Mouse (Mus musculus) megakaryocyte, embryonic 14.5 days (primary cell): Measurements from ENCODE around the gene Lypd4. TPM values are rescaled to one million over a fixed set of nuclear protein-coding genes. Genes with fewer than 3 reads are reported as not detected.

Source experiments
- H3K27me3 ChIP-seq: replicated peaks from 2 replicates; pipeline ENCODE3; 2012; ENCODE audit warnings: inconsistent platforms
- H3K36me3 ChIP-seq: replicated peaks from 2 replicates; pipeline ENCODE3; 2012; ENCODE audit warnings: low read length, inconsistent platforms, mixed read lengths
- H3K4me1 ChIP-seq: 2 replicates; pipeline ENCODE4 v1.6.1; 2012; ENCODE audit warnings: inconsistent platforms
- H3K4me3 ChIP-seq: replicated peaks from 2 replicates; pipeline ENCODE3; 2012; ENCODE audit warnings: moderate library complexity, mild to moderate bottlenecking, inconsistent platforms
- H3K9me3 ChIP-seq: 2 replicates; pipeline ENCODE4 v1.6.1; 2012; ENCODE audit warnings: inconsistent platforms
- FLI1 ChIP-seq: IDR thresholded peaks from 2 replicates; pipeline ENCODE4 v1.6.1; 2012; ENCODE audit warnings: low read length, inconsistent platforms, mixed read lengths
- GATA1 ChIP-seq: IDR thresholded peaks from 3 replicates; pipeline ENCODE4 v1.6.1; 2012; ENCODE audit warnings: mixed read lengths, low read length, inconsistent platforms, borderline replicate concordance
- polyA plus RNA-seq: library from polyadenylated mRNA; stranded (reverse); fragments of >175 nt; gene quantifications from 2 replicates; pipeline ENCODE4 v1.2.3, GENCODE M21; 2012; ENCODE audit warnings: low replicate concordance; ENCODE audit not compliant: insufficient read depth

Gene Lypd4
- polyA plus RNA-seq, 1 experiment: not detected

GRCm38 (mm10) chr7:24827181-24827580, 42.6 kb downstream of the Lypd4 start:
- TF ChIP-seq GATA1: no peak
- no peak for TF ChIP-seq FLI1
- H3K4me3 ChIP-seq: no peak overlapping the region
- H3K27me3 ChIP-seq: peaks cover 16% of the 10 kb centered on the region
- H3K36me3 ChIP-seq: no peaks in the 10 kb centered on the region
- peaks cover 51% of the 10 kb centered on the region for H3K4me1 ChIP-seq
- H3K9me3 ChIP-seq: peaks cover 12% of the 10 kb centered on the region

- Histone ChIP-seq H3K36me3 (no peaks in the 10 kb centered on the region), H3K27me3 (peaks cover 28% of the 10 kb centered on the region), H3K4me1 (peaks cover 59% of the 10 kb centered on the region), H3K4me3 (peak overlapping the region; percentile 59), H3K9me3 (0 out of 2 replicates have a peak, but pooled peaks cover 4% of the 10 kb centered on the region)
- no peak for TF ChIP-seq GATA1
- TF ChIP-seq FLI1: 0 out of 2 replicates have a peak, but pooled peaks have one; percentile 9
These were observed 45.3 kb downstream of the Lypd4 start for GRCm38 (mm10) chr7:24824452-24824851.

DNA sequence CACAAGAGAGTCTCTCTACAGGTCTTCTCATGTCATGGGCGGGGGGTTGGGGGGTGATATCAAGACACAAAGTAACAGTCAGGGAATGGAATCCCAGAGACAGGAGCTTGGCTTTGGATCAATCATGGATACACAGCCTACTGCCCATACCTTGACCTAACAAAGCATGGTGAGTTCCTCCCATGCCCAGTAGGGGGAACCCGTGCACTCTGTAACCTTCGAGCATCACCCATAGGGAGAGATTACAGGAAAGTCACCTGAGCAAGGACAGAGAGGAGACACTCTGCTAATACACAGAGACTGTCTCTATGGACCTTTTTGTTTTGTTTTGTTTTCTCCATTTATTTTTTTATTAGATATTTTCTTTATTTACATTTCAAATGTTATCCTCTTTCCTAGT, 52.2 kb downstream of the Lypd4 start:
- Histone ChIP-seq H3K9me3 (peaks cover 9% of the 10 kb centered on the region), H3K4me3 (no peak overlapping the region), H3K4me1 (peaks cover 13% of the 10 kb centered on the region), H3K27me3 (peaks cover 45% of the 10 kb centered on the region), H3K36me3 (no peaks in the 10 kb centered on the region)
- TF ChIP-seq FLI1 (no peak), GATA1 (no peak)

Other genes starting within 250 kb of the Lypd4 start
- not detected in 2 replicates for gene Lypd3, start 233.4 kb downstream of the Lypd4 start, polyA plus RNA-seq
- gene Tex101, start 193.3 kb downstream of the Lypd4 start, polyA plus RNA-seq: not detected in 2 replicates
- not detected in 2 replicates for gene BC049730, start 160.7 kb downstream of the Lypd4 start, polyA plus RNA-seq
- gene Gm4763, start 143.0 kb downstream of the Lypd4 start, polyA plus RNA-seq: not detected in 2 replicates
- 0.27 TPM in 1 of 2 replicates, not detected in the other for gene Cd177, start 109.6 kb downstream of the Lypd4 start, polyA plus RNA-seq
- gene Ceacam10, start 92.7 kb downstream of the Lypd4 start, polyA plus RNA-seq: 0.35 TPM in 1 of 2 replicates, not detected in the other
- 23.1 and 70.1 TPM in 2 replicates for gene Gm9844, start 7.7 kb downstream of the Lypd4 start, polyA plus RNA-seq
- not detected in 2 replicates for gene Dmrtc2, start 116 bp upstream of the Lypd4 start, polyA plus RNA-seq
- 171 and 2,463 TPM in 2 replicates for gene Rps19, start 14.4 kb upstream of the Lypd4 start, polyA plus RNA-seq
- gene Cd79a, start 27.4 kb upstream of the Lypd4 start, polyA plus RNA-seq: 0.50 TPM in 1 of 2 replicates, not detected in the other
- gene Arhgef1, start 33.0 kb upstream of the Lypd4 start, polyA plus RNA-seq: 136 and 219 TPM in 2 replicates
- 0.37 TPM in 1 of 2 replicates, not detected in the other for gene Gm4881, start 74.6 kb upstream of the Lypd4 start, polyA plus RNA-seq
- 475 and 509 TPM in 2 replicates for gene Rabac1, start 102.8 kb upstream of the Lypd4 start, polyA plus RNA-seq
- 7.5 and 25.7 TPM in 2 replicates for gene Atp1a3, start 136.0 kb upstream of the Lypd4 start, polyA plus RNA-seq
- gene Grik5, start 202.4 kb upstream of the Lypd4 start, polyA plus RNA-seq: 6.5 and 20.1 TPM in 2 replicates
- gene Zfp574, start 202.6 kb upstream of the Lypd4 start, polyA plus RNA-seq: 21.6 and 42.6 TPM in 2 replicates